Mouse (Mus musculus) cortical plate, adult 2 months (tissue): ENCODE results near the gene Olfr750. TPM values are rescaled to one million over a fixed set of nuclear protein-coding genes. Genes with fewer than 3 reads are reported as not detected.

ENCODE experiments used
- H3K27ac ChIP-seq: fragments of 200-500 bp; 2 replicates; pipeline ENCODE4 v1.5.1; 2012; ENCODE audit warnings: low read length, control low read depth, inconsistent platforms; ENCODE audit not compliant: insufficient read depth
- H3K4me1 ChIP-seq: fragments of 200-500 bp; 2 replicates; pipeline ENCODE4 v1.6.1; 2011; ENCODE audit warnings: low read length; ENCODE audit not compliant: control insufficient read depth, insufficient read depth
- H3K4me3 ChIP-seq: fragments of 200-500 bp; 2 replicates; pipeline ENCODE4 v1.5.1; 2011; ENCODE audit warnings: mild to moderate bottlenecking, low read length, control low read depth; ENCODE audit not compliant: insufficient read depth
- CTCF ChIP-seq: fragments of 200-500 bp; IDR thresholded peaks from 2 replicates; pipeline ENCODE4 v1.5.1; 2011; ENCODE audit warnings: mild to moderate bottlenecking, control low read depth, low read length; ENCODE audit not compliant: insufficient read depth; ENCODE audit errors: extremely low read depth
- POLR2A ChIP-seq: fragments of 200-500 bp; IDR thresholded peaks from 2 replicates; pipeline ENCODE4 v1.6.1; 2011; ENCODE audit warnings: mild to moderate bottlenecking, low read length, control low read depth; ENCODE audit not compliant: insufficient read depth; ENCODE audit errors: extremely low read depth
- polyA plus RNA-seq: library from polyadenylated mRNA; depleted of rRNA; stranded (reverse); fragments of >200 nt; gene quantifications from 2 replicates; pipeline ENCODE4 v1.2.3, GENCODE M21; 2012

Gene Olfr750
- polyA plus RNA-seq, 1 experiment = not detected

DNA sequence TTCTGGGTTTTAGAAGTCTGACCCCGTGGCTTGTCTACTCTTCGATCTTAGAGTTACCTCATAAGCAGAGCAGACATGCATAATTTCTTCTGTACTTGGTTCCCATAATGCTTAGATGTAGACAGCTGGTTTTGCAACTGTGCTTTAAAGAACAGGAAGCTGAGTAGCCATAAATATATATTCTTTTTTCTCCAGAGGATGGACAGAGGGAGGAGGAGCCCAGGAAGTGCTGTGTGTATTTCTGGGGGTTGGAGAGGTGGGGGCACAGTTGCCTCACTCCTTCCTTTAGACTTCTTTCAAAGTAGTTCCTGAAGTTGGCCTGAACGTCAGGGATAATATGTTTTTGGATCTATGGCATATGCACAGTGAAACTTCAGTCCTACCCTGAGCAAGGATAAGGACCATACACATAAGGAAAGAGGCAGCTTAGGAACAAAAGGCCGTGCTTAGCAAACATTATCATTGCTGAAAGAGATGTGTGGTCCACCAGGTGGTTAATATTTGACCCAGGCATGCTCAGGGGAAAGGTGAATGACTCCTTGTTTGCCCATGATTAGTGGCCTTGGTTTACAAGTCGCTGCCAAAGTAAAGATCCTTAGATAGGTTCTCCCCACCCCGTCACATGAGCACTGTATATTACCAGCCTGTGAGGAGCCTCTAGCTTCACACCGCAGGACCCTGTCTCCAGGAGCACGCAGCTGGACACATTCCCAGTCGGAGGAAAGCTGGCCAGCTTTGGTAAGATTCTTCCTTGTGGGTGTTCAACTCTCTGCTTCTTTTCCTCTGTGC lies 21.7 kb upstream of the Olfr750 start:
- Histone ChIP-seq H3K27ac (no peak overlapping the region), H3K4me1 (no peaks in the 10 kb centered on the region), H3K4me3 (no peak overlapping the region)
- no peak for TF ChIP-seq POLR2A
- TF ChIP-seq CTCF = no peak

DNA sequence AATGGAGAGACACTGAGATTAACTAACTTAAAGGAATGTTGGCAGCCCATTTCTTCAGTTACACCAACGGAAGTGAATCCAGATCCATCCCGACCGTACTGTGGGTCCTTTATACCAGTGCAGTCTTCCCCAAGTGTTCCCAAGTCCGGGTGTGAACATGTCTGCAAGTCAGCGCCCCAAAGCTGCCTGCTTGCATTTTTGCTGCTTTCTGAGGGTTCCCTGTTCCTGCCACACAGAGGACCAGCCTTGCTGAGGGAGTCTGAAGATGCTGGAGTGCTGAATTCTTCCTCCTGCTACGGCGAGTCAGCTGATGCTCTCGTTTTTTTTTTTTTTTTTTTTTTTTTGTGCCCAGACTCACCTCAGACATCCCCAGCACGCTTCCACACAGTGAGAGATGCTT lies 20.7 kb upstream of the Olfr750 start:
- Histone ChIP-seq H3K4me1 (no peaks in the 10 kb centered on the region), H3K27ac (no peak overlapping the region), H3K4me3 (no peak overlapping the region)
- TF ChIP-seq POLR2A (no peak), CTCF (no peak)

DNA sequence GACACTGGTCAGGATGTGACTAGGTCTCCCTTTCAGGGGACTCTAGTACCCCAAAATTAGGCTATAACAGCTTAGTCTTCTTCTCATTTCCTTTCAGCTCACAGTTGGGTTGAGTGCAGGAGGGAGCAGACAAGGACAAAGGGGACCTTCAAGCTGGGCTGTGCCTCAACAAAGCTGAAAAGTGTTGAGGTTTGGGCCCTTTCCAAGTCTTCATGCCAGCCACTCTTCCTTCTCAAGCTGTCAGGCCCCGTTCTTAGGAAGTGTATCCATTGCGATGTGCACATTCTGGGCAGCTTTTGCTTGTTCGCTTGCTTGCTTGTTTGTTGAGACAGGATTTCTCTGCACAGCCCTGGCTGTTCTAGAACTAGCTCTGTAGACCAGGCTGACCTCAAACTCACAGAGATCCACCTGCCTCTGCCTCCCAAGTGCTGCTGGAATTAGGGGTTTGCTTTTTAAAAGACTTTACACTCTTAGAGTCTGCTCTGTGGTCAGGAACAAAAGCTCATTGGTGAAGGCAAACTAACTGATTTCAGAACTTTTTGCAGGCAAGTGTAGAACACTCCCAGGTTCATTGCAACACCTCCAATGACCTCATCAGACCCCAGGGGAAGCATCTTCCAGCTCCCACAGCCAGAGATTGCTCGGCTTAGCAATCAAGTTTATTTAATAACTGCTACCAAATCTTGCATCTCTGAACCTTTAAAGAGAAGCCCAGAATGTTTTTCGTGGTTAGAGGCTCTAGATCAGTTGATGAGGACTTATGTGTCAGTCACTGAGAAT lies 20.1 kb upstream of the Olfr750 start:
- TF ChIP-seq POLR2A (no peak), CTCF (no peak)
- H3K4me3 ChIP-seq = no peak overlapping the region
- no peak overlapping the region for H3K27ac ChIP-seq
- no peaks in the 10 kb centered on the region for H3K4me1 ChIP-seq

- TF ChIP-seq CTCF (no peak), POLR2A (no peak)
- no peaks in the 10 kb centered on the region for H3K4me1 ChIP-seq
- no peak overlapping the region for H3K27ac ChIP-seq
- no peak overlapping the region for H3K4me3 ChIP-seq
Observed at GRCm38 (mm10) chr14:51093496-51093895, 19.3 kb upstream of the Olfr750 start.

- H3K27ac ChIP-seq = no peak overlapping the region
- no peak for TF ChIP-seq POLR2A
- TF ChIP-seq CTCF = no peak
- no peaks in the 10 kb centered on the region for H3K4me1 ChIP-seq
- H3K4me3 ChIP-seq = no peak overlapping the region; the same call in 1 of the 2 replicates
Observed at GRCm38 (mm10) chr14:51092073-51092620, 17.9 kb upstream of the Olfr750 start.

GRCm38 (mm10) chr14:51090921-51091900 lies 17.0 kb upstream of the Olfr750 start, which contains the start of the genes Rnase4 and Ang:
TSS of gene Rnase4 (plus strand) at chr14:51091077.
TSS of gene Ang (plus strand) at chr14:51091150.
- Histone ChIP-seq H3K4me1 (no peaks in the 10 kb centered on the region), H3K4me3 (peak within 1 kb of the TSS; percentile 51), H3K27ac (peak within 1 kb of the TSS; percentile 88)
- TF ChIP-seq POLR2A (no peak), CTCF (no peak)

DNA sequence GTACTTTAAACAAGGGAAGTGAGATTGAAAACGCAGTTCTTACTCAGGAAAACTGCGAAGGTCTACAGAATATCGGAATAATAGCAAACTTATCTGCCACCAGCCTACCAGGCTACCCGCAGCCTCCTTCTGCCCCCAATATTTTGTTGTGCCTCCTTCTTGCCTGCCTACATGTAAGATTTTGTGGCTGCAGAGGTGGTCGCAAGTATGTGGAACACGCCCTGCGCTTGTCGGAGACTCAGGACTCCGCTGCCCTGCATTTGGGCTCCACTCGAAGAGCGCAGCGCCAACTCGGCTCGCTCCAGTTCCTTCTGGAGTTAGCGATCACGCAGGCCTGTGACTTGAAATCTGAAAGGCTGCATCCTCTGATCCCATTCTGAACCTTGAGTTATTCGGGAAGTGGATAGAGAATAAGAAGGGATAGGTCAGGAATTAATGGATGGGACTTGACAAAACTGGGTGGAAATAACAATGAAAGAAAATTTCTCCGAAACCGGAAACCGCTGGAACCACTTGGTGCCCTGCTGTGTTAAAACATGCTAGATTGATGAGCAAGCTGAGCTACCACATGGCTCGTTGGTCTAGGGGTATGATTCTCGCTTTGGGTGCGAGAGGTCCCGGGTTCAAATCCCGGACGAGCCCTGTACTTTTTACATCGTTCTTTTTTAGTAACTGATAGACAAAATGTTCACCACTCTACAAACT lies 16.0 kb upstream of the Olfr750 start:
- H3K4me1 ChIP-seq = no peaks in the 10 kb centered on the region
- peak overlapping the region; percentile 88 for H3K27ac ChIP-seq
- TF ChIP-seq CTCF = no peak
- no peak for TF ChIP-seq POLR2A
- H3K4me3 ChIP-seq = peak overlapping the region; percentile 51

DNA sequence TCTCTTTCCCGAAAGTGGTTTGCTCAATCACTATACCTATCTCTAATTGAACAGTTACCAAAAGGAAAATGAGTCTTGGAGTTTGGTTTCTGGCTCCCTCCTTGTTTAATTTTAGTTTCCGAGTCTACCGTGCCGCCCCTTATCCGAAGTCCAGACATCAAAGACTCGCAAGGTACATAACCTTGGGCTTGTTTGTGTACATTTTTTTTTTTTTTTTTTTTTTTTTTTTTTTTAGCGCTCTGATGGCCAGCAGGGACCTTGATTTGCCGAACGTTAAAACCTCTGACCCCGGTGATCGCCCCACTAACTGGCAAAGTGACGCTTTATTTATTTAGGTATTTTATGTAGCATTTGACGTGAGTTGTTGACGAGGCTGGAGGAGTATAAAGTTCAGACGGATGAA lies 15.4 kb upstream of the Olfr750 start:
- no peak for TF ChIP-seq POLR2A
- TF ChIP-seq CTCF = no peak
- peak overlapping the region; percentile 51 for H3K4me3 ChIP-seq
- no peaks in the 10 kb centered on the region for H3K4me1 ChIP-seq
- peak overlapping the region; percentile 88 for H3K27ac ChIP-seq
